Mouse (Mus musculus): ENCODE measurements around the gene Etnk1. TPM values are rescaled to one million over a fixed set of nuclear protein-coding genes. Genes with fewer than 3 reads are reported as not detected.
"Not testable (repeated sequence)": the region's sequence is repeated elsewhere in the genome, so short reads cannot be mapped to it uniquely, and the experiment has no call there.

Etnk1 gene
- total RNA-seq (2021) = 10 to 100 TPM; 16.4 to 16.6 TPM
- long read RNA-seq, experiment 1, full-length matches to known transcripts = 12 of 20 reads
- long read RNA-seq, experiment 1, partial matches to known transcripts = 0 of 20 reads
- long read RNA-seq, experiment 1, other reads (novel, unspliced or antisense) = 8 of 20 reads
- long read RNA-seq, experiment 2, full-length matches to known transcripts = 13 of 21 reads
- long read RNA-seq, experiment 2, partial matches to known transcripts = 1 of 21 reads
- long read RNA-seq, experiment 2, other reads (novel, unspliced or antisense) = 7 of 21 reads

DNA sequence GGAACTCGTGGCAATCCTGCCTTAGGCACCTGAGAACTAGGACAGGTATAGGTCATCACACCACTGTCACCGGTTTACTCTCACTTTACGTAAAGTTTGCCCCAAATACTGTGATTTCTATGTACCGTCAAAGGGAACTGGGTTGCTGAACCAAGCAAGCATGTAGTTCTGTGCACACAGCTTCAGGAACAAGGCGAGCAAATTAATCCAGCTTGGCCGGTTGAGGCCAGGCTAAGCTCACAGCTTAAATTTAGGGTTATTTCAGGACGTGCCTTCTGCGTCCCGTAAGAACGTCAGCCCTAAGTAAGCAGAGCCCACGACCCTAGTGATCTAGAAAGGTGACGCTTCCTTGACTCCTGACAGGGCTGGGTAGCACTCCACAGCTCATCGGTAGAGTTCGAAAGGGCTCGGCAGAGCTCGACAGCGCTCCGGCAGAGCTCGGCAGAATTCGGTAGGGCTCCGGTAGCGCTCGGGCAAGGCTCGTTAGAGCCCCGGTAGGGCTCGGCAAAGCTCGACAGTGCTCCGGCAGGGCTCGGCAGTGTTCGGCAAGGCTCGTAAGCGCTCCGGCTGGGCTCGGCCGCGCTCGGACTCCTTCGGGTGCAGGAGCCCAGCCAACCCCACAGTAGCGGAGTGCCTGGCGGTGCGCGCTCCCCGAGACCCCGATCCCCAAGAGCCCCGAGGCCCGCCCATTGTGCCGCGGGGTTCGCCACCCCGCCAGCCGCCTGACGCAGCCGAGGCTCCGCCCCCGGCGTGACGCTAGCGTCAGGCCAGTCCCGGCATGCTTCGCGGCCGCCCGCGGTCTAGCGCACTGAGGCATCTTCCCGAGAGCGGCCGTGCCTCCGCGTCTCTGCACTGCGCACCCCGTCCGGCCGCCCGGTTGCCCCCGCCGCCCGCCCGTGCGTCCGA is at the start of gene Etnk1:
Gene Etnk1 (plus strand): TSS at position 770 of the 906 bp plus-strand sequence.
- peak; percentile 93 for DNase-seq (ENCODE audit: low spot score)

GRCm38 (mm10) chr6:143119325-143119724 is 47.7 kb upstream of the Etnk1 start:
- no peak for DNase-seq (ENCODE audit: low spot score)

- DNase-seq (ENCODE audit: low spot score) = no peak
Observed at GRCm38 (mm10) chr6:143125721-143126120, 41.3 kb upstream of the Etnk1 start.

GRCm38 (mm10) chr6:143129466-143129865 is 37.6 kb upstream of the Etnk1 start:
- DNase-seq (ENCODE audit: low spot score) = no peak

- DNase-seq (ENCODE audit: low spot score) = no peak
Observed at GRCm38 (mm10) chr6:143129952-143130351, 37.1 kb upstream of the Etnk1 start.

DNA sequence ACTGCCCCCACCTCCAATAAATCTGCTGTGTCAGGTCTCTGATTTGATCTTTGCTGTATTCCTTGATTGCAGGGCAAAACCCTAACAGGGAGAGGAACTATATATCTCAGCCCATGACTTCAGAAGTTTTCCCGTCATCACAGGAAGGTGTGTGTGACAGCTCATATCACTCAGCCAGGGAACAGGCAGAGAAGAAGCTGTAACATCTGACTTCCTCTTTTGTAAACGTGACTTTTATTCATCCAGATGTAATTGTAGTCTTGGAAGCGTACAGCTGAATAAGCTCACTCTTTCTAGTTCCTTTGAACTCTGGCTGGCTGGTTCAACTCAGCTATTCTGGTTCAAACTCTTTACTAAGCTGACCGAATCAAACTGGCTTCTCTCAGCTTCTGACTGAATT is 36.6 kb upstream of the Etnk1 start:
- DNase-seq (ENCODE audit: low spot score) = no peak

DNA sequence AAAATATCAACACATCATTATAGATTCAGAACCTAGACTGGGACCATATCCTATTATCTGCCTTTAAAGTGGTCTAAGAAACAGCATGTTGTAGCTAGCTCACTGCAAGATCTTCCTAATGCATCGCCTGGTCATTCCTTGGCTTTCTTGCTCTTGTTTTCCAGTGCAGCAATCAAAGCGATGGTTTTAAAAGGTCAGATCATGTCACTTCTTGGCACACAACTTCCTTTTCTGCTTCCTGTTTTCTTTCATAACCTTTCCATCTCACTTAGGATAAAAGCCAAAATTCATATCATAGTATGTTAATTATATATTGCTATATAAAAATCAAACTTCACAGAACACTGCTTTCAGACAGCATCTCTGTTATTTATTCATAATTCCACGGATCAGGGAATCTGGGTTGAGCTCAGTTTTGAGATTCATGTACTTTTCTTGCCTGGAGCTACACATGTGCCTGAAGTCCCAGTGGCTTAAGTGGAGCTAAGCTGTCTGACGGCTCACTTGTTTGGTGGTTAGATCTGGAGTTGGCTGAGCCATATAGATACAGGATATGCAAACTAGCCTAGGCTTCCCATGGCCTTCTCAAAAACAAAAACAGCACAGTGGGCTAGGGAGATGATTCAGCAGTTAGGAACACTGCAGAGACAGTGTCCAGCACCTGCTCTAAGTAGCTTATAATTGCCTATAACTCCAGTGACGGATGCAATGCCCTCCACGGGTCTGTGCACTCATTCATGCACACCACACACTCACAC is 34.9 kb upstream of the Etnk1 start:
- DNase-seq (ENCODE audit: low spot score) = no peak

- no peak for DNase-seq (ENCODE audit: low spot score)
Observed at GRCm38 (mm10) chr6:143133150-143133549, 33.9 kb upstream of the Etnk1 start.

GRCm38 (mm10) chr6:143135097-143135496 is 31.9 kb upstream of the Etnk1 start:
- no peak for DNase-seq (ENCODE audit: low spot score)

DNA sequence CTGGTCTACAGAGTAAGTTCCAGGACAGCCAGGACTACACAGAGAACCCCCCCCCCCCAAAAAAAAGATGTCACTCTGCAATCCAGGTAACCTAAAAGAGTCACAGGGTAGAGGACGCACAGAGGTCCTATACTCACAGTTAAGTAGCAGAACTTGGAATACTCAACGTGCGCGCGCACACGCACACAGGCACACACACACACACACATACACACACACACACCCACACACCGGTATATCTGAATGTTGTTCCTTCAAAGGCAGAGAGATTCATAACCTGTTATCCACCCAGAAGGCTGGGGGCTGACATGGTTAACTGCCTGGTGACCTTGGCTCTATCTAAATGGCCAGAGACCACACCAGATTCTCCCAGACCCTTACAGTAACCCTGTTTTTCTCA is 30.3 kb upstream of the Etnk1 start:
- no peak for DNase-seq (ENCODE audit: low spot score)

- no peak for DNase-seq (ENCODE audit: low spot score)
Observed at GRCm38 (mm10) chr6:143137341-143137740, 29.7 kb upstream of the Etnk1 start.

DNA sequence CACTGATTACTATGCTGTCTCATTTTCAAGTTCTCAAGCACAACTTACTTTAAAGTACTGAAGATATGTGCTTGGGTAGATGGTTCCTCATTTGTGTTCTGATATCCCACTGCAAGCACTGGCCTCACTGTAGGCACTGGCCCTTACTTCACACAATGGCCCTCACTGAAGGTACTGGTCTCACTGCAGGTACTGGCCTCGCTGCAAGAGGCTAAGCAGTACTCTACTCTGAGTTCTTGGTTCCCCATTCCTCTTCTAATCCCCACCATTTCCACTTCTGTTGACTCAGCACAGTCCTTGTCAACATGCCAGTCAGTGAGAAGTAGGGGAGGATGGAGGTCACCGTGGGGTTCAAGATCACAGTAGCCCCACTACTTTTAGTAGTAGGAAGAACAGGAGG is 27.6 kb upstream of the Etnk1 start:
- no peak for DNase-seq (ENCODE audit: low spot score)

GRCm38 (mm10) chr6:143140884-143141283 is 26.1 kb upstream of the Etnk1 start:
- DNase-seq (ENCODE audit: low spot score) = no peak

DNA sequence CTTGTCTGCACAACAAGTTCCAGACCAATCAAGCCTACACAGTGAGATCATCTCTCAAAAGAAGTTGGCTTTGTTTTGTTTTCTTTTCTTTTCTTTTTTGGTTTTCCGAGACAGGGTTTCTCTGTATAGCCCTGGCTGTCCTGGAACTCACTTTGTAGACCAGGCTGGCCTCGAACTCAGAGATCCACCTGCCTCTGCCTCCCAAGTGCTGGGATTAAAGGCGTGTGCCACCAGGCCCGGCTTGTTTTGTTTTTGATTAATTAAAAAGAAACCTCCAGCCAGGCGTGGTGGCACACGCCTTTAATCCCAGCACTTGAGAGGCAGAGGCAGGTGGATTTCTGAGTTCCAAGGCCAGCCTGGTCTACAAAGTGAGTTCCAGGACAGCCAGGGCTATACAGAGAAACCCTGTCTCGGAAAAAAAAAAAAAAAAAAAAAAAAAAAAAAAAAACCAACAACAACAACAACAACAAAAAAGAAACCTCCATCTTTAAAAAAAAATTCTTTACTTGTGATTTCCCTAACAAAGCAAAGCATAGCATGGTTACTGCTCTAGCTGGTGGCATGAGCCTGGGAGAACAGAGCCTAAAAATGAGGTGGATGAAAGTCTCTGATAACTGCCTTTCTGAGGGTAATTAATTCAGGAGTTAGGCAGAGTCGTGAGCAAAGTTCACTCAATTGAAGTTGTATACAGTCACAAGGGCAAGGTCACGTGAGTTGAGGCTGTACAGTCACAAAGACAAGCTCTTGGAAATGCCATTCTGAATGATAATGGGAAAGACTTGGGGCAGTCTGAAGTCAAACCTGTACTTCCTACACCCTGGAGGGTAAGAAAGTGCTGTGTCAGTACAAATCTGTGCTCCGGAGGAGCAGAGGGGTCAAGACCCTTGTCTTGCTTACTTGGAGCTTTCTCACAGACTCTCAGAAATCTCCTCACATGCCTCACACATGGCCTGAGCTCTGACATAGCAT is 25.1 kb upstream of the Etnk1 start:
- not testable (repeated sequence) for DNase-seq (ENCODE audit: low spot score)

DNA sequence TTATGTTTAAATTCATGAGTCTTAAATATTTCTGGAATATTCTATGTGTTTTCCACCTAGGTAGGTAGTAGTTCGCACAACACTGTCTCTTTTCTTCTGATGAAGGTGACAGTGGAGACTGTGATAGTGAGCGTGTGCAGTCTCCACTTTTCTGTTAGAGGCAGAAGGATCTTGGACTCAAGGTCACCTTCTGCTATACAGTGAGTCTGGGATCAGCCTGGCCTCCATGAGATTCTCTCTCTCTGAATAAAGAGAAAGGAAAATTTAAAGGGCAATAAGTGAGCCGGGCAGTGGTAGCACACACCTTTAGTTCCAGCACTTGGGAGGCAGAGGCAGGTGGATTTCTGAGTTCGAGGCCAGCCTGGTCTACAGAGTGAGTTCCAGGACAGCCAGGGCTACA is 24.2 kb upstream of the Etnk1 start:
- no peak for DNase-seq (ENCODE audit: low spot score)

DNA sequence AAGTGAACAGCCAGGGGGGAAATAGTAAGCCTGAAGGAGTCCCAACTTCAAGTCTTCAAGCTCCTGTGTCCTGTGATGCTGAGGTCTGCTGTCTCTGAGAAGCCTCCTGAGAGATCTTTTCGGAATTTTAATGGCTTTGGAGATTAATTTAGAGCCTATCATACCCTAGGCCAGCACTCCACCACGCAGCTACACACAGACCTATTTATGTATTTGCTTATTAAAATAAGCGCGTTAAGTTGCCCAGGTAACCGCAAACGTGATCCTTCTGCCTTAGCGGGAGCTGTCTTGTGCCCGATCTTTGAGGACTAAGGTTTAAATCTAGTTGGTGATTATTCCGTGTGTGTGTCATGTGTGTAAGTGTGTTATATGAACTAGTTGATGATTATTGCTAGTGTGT is 23.7 kb upstream of the Etnk1 start:
- no peak for DNase-seq (ENCODE audit: low spot score)

GRCm38 (mm10) chr6:143143775-143144273 is 23.2 kb upstream of the Etnk1 start:
- DNase-seq (ENCODE audit: low spot score) = no peak

GRCm38 (mm10) chr6:143144556-143144955 is 22.5 kb upstream of the Etnk1 start:
- DNase-seq (ENCODE audit: low spot score) = no peak

GRCm38 (mm10) chr6:143145051-143145450 is 22.0 kb upstream of the Etnk1 start:
- no peak for DNase-seq (ENCODE audit: low spot score)

- DNase-seq (ENCODE audit: low spot score) = no peak
Observed at GRCm38 (mm10) chr6:143146756-143147155, 20.3 kb upstream of the Etnk1 start.

DNA sequence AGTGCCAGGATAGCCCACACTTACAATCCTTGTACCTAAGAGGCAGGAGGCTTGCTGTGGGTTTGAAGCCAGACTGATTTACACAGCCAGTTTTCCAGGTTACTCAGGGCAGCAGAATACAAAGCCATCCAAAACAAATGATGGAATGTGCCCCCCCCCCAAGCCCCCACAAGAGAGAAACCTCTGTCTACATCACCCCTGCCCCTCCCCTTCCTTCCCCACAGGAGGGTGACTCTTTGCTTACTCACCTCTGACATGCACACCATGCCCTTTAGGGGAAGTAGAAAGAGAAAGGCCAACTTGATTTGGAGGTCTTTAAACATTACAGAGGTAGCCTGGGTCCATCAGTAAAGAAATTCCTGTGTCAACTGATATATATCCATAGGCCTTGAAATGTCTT is 18.2 kb upstream of the Etnk1 start:
- DNase-seq (ENCODE audit: low spot score) = no peak
